Mouse (Mus musculus): Measurements from ENCODE around the gene Sspo. TPM values are rescaled to one million over a fixed set of nuclear protein-coding genes. Genes with fewer than 3 reads are reported as not detected.

Sspo gene
- 0.99 and 1.9 TPM in 2 replicates for polyA plus RNA-seq (2012; rRNA removed; ENCODE audit: low replicate concordance)

GRCm38 (mm10) chr6:48447929-48448328, at the start of gene Sspo:
Gene Sspo (plus strand): TSS chr6:48448229.

GRCm38 (mm10) chr6:48445181-48446101, 2.6 kb upstream of the Sspo start, which contains the start of gene Zfp467:
Gene Zfp467 (minus strand): TSS chr6:48445825.

GRCm38 (mm10) chr6:48537105-48537954, 89.3 kb downstream of the Sspo start, which contains the start of gene Atp6v0e2:
Gene Atp6v0e2 (plus strand): TSS chr6:48537615.

Other genes with a start within 250 kb of the Sspo start
- gene Krba1, start 52.6 kb upstream of the Sspo start, polyA plus RNA-seq (2012; rRNA removed; ENCODE audit: low replicate concordance): 9.1 and 12.5 TPM in 2 replicates
- gene Zfp467, start 2.4 kb upstream of the Sspo start, polyA plus RNA-seq (2012; rRNA removed; ENCODE audit: low replicate concordance): 21.7 and 31.1 TPM in 2 replicates
- gene Atp6v0e2, start 89.4 kb downstream of the Sspo start, polyA plus RNA-seq (2012; rRNA removed; ENCODE audit: low replicate concordance): 21.6 and 36.5 TPM in 2 replicates
- gene Lrrc61, start 106.6 kb downstream of the Sspo start, polyA plus RNA-seq (2012; rRNA removed; ENCODE audit: low replicate concordance): 17.9 and 19.5 TPM in 2 replicates
- gene Rarres2, start 124.6 kb downstream of the Sspo start, polyA plus RNA-seq (2012; rRNA removed; ENCODE audit: low replicate concordance): 29.5 and 42.3 TPM in 2 replicates
- not detected in 2 replicates for gene Gm45021, start 141.4 kb downstream of the Sspo start, polyA plus RNA-seq (2012; rRNA removed; ENCODE audit: low replicate concordance)
- gene Repin1, start 145.7 kb downstream of the Sspo start, polyA plus RNA-seq (2012; rRNA removed; ENCODE audit: low replicate concordance): 8.1 and 17.1 TPM in 2 replicates
- not detected in 2 replicates for gene Gm44965, start 145.7 kb downstream of the Sspo start, polyA plus RNA-seq (2012; rRNA removed; ENCODE audit: low replicate concordance)
- 1.8 and 2.5 TPM in 2 replicates for gene Zfp775, start 153.8 kb downstream of the Sspo start, polyA plus RNA-seq (2012; rRNA removed; ENCODE audit: low replicate concordance)
- 0.48 and 0.78 TPM in 2 replicates for gene AI854703, start 178.5 kb downstream of the Sspo start, polyA plus RNA-seq (2012; rRNA removed; ENCODE audit: low replicate concordance)
- gene Gimap8, start 199.0 kb downstream of the Sspo start, polyA plus RNA-seq (2012; rRNA removed; ENCODE audit: low replicate concordance): 0.27 and 0.54 TPM in 2 replicates
- 0.26 and 0.53 TPM in 2 replicates for gene Gimap9, start 227.9 kb downstream of the Sspo start, polyA plus RNA-seq (2012; rRNA removed; ENCODE audit: low replicate concordance)
- 1.3 and 6.1 TPM in 2 replicates for gene Gimap4, start 236.3 kb downstream of the Sspo start, polyA plus RNA-seq (2012; rRNA removed; ENCODE audit: low replicate concordance)

Data from duodenum, adult 2 months (tissue).